ENCODE assay signal across 8 mouse cellular contexts in the genomic region with DNA sequence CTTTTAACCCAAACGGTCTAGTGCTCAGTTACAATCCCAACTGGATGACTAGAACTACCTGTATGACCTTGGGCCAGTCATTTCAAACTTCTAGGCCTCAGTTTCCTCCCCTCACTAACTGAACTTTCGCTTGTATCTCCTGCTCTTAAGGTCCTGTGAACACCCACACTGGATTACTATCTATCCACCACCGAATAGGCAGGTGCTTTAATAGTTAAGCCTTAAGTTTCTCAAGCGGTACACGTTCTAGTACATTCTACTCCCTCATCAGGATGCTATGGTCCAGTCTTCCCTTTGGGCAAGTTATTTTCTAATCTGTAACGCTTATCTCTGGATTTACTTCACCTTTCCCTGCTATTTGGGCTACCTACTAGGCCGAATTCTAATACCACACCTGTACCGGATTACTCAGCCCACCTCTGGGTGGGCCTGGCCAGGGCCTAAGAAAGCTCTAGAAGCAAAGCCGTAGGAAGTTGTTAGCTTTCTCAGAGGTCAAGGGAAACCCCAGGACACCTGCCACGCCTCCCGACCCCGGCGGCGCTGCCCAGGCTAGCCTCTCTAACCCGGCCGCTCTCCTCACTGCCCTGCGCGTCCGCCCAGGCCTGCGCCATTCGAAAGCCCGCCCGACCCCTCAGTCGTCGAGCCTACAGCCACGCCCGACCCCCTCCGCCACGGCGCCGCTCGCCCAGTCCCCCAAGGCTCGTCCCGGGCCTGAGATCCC. TPM values are rescaled to one million over a fixed set of nuclear protein-coding genes. Genes with fewer than 3 reads are reported as not detected.
DNase-seq lines count a peak whose midpoint lies in the region; ATAC-seq and TF ChIP-seq lines count a peak whose summit lies in the region.

No protein-coding gene starts in this region.

- CTCF ChIA-PET in Patski (lab: Charles Lee): no interaction called here

- no peaks in the 10 kb centered on the region for H3K27me3 ChIP-seq in heart, embryonic 13.5 days (replicated peaks)
- no peaks in the 10 kb centered on the region for H3K27me3 ChIP-seq in Patski
- H3K27me3 ChIP-seq in forebrain, postnatal 0 days (ENCODE audit: insufficient read depth, low read length): no peaks in the 10 kb centered on the region
- H3K27me3 ChIP-seq in liver, embryonic 12.5 days (replicated peaks): no peaks in the 10 kb centered on the region

- H3K4me1 ChIP-seq in heart, embryonic 13.5 days: peaks cover 55% of the 10 kb centered on the region
- peaks cover 20% of the 10 kb centered on the region for H3K4me1 ChIP-seq in forebrain, postnatal 0 days (ENCODE audit: insufficient read depth)
- peaks cover 58% of the 10 kb centered on the region for H3K4me1 ChIP-seq in liver, embryonic 12.5 days

- peak overlapping the region; percentile 99 for H3K9ac ChIP-seq in heart, embryonic 13.5 days
- peak overlapping the region; percentile 99 for H3K9ac ChIP-seq in forebrain, postnatal 0 days
- H3K9ac ChIP-seq in liver, embryonic 12.5 days: peak overlapping the region; percentile 97

- no peaks in the 10 kb centered on the region for H3K9me3 ChIP-seq in heart, embryonic 13.5 days
- H3K9me3 ChIP-seq in forebrain, postnatal 0 days (ENCODE audit: low read length): no peaks in the 10 kb centered on the region
- H3K9me3 ChIP-seq in liver, embryonic 12.5 days (replicated peaks): no peaks in the 10 kb centered on the region

- H3K4me3 ChIP-seq in heart, embryonic 13.5 days: peak overlapping the region; percentile 97
- H3K4me3 ChIP-seq in forebrain, postnatal 0 days (ENCODE audit: low read depth, low read length): peak overlapping the region; percentile 94
- peak overlapping the region; percentile 88 for H3K4me3 ChIP-seq in liver, embryonic 12.5 days

- H3K27ac ChIP-seq in heart, embryonic 13.5 days (replicated peaks): peak overlapping the region; percentile 93
- H3K27ac ChIP-seq in forebrain, postnatal 0 days (ENCODE audit: low read depth, low read length): peak overlapping the region; percentile 95
- H3K27ac ChIP-seq in liver, embryonic 12.5 days: peak overlapping the region; percentile 91

- under 1% methylated on average over 34 of the region's 34 CpGs for WGBS in heart, embryonic 13.5 days
- 2% methylated on average over 34 of the region's 34 CpGs for WGBS in forebrain, postnatal 0 days
- WGBS in liver, embryonic 12.5 days (ENCODE audit: insufficient replicate concordance): 1% methylated on average over 34 of the region's 34 CpGs

- POLR2A ChIA-PET in Patski (lab: Charles Lee): no interaction called here

- TF ChIP-seq CTCF in Patski (IDR thresholded peaks at IDR 0.05): no peak
- no peak for TF ChIP-seq CTCF in forebrain, postnatal 0 days (IDR thresholded peaks at IDR 0.05; ENCODE audit: low read depth)

- in situ Hi-C loops in Patski (cut with MboI; ENCODE audit: low pct_unique_long_range_greater_than_20kb): loop anchor here (5.0 kb wide), 1 partner anchor 42 kb away; no protein-coding TSS in a partner anchor

- peak; percentile 66 for ATAC-seq in heart, embryonic 13.5 days (ENCODE audit: extremely low read depth, insufficient number of reproducible peaks, low FRiP score, low TSS enrichment)
- peak; percentile 10 for ATAC-seq in Patski
- ATAC-seq in forebrain, postnatal 0 days: peak; percentile 44
- peak; percentile 48 for ATAC-seq in liver, embryonic 12.5 days
- ATAC-seq in inflammation-experienced regulatory T-cells, adult 6 months: no peak

- DNase-seq in heart, adult 8-10 months (ENCODE audit: low spot score): no peak
- DNase-seq in Patski (ENCODE audit: low read depth, low spot score): peak; percentile 12
- DNase-seq in forebrain, postnatal 0 days: peak; percentile 33
- DNase-seq in skeletal muscle tissue, adult 2 months (ENCODE audit: low read depth, low spot score): peak; percentile 12
- no peak for DNase-seq in layer of hippocampus, adult 9-11 months

- peak overlapping the region; percentile 77 for H3K4me2 ChIP-seq in heart, embryonic 13.5 days
- H3K4me2 ChIP-seq in forebrain, postnatal 0 days (ENCODE audit: low read depth): peak overlapping the region; percentile 78
- H3K4me2 ChIP-seq in liver, embryonic 12.5 days: peak overlapping the region; percentile 90

- H3K36me3 ChIP-seq in heart, embryonic 13.5 days: 0 out of 2 replicates have a peak, but pooled peaks cover 5% of the 10 kb centered on the region
- H3K36me3 ChIP-seq in forebrain, postnatal 0 days (ENCODE audit: insufficient read depth): 0 out of 2 replicates have a peak, but pooled peaks cover 2% of the 10 kb centered on the region
- peaks cover 19% of the 10 kb centered on the region for H3K36me3 ChIP-seq in liver, embryonic 12.5 days

RNA-seq across cellular contexts. Expression of gene Canx, which starts 0.6 kb away (rescaled TPM):
- polyA plus RNA-seq in heart, embryonic 13.5 days (2015; fragmentation: Nextera tagmentation; extraction: Ambion mirVana): 262 and 285 TPM in 2 replicates
- 100 to 1,000 TPM; 331 to 378 (median 360) TPM for total RNA-seq in heart, adult 8-10 months (2022)
- 801 TPM for polyA plus RNA-seq in Patski (2021)
- 237 and 298 TPM in 2 replicates for total RNA-seq in forebrain, postnatal 0 days (2014; rRNA removed)
- polyA plus RNA-seq in forebrain, postnatal 0 days (2015; fragmentation: Nextera tagmentation; extraction: Ambion mirVana): 182 and 233 TPM in 2 replicates
- 255 and 264 TPM in 2 replicates for polyA plus RNA-seq in liver, embryonic 12.5 days (2016; fragmentation: Nextera tagmentation; extraction: Ambion mirVana)
- 100 to 1,000 TPM; 189 to 258 (median 196) TPM for polyA plus RNA-seq in inflammation-experienced regulatory T-cells, adult 6 months (2017; shearing (Covaris generic))

RNA-seq across cellular contexts. Expression of gene Cby3, which starts 29.4 kb away (rescaled TPM):
- polyA plus RNA-seq in heart, embryonic 13.5 days (2015; fragmentation: Nextera tagmentation; extraction: Ambion mirVana): not detected in 2 replicates
- not detected for total RNA-seq in heart, adult 8-10 months (2022)
- not detected for polyA plus RNA-seq in Patski (2021)
- 0.38 TPM in 1 of 2 replicates, not detected in the other for total RNA-seq in forebrain, postnatal 0 days (2014; rRNA removed)
- 0.64 and 1.2 TPM in 2 replicates for polyA plus RNA-seq in forebrain, postnatal 0 days (2015; fragmentation: Nextera tagmentation; extraction: Ambion mirVana)
- 0.18 TPM in 1 of 2 replicates, not detected in the other for polyA plus RNA-seq in liver, embryonic 12.5 days (2016; fragmentation: Nextera tagmentation; extraction: Ambion mirVana)
- polyA plus RNA-seq in inflammation-experienced regulatory T-cells, adult 6 months (2017; shearing (Covaris generic)): not detected

RNA-seq across cellular contexts. Expression of gene Maml1, which starts 32.8 kb away (rescaled TPM):
- 2.5 and 2.7 TPM in 2 replicates for polyA plus RNA-seq in heart, embryonic 13.5 days (2015; fragmentation: Nextera tagmentation; extraction: Ambion mirVana)
- 10 to 100 TPM in 1 of 4 experiments, 1 to 10 TPM in 3; 9.0 to 11.0 (median 9.4) TPM for total RNA-seq in heart, adult 8-10 months (2022)
- 21.5 TPM for polyA plus RNA-seq in Patski (2021)
- total RNA-seq in forebrain, postnatal 0 days (2014; rRNA removed): 8.2 and 10.8 TPM in 2 replicates
- polyA plus RNA-seq in forebrain, postnatal 0 days (2015; fragmentation: Nextera tagmentation; extraction: Ambion mirVana): 1.5 and 1.6 TPM in 2 replicates
- polyA plus RNA-seq in liver, embryonic 12.5 days (2016; fragmentation: Nextera tagmentation; extraction: Ambion mirVana): 3.2 and 3.3 TPM in 2 replicates
- 1 to 10 TPM; 2.9 to 4.9 (median 4.8) TPM for polyA plus RNA-seq in inflammation-experienced regulatory T-cells, adult 6 months (2017; shearing (Covaris generic))

RNA-seq across cellular contexts. Expression of gene Hnrnph1, which starts 51.9 kb away (rescaled TPM):
- 232 and 238 TPM in 2 replicates for polyA plus RNA-seq in heart, embryonic 13.5 days (2015; fragmentation: Nextera tagmentation; extraction: Ambion mirVana)
- 100 to 1,000 TPM in 2 of 4 experiments, 10 to 100 TPM in 2; 90.8 to 111 (median 97.3) TPM for total RNA-seq in heart, adult 8-10 months (2022)
- 503 TPM for polyA plus RNA-seq in Patski (2021)
- total RNA-seq in forebrain, postnatal 0 days (2014; rRNA removed): 325 and 407 TPM in 2 replicates
- polyA plus RNA-seq in forebrain, postnatal 0 days (2015; fragmentation: Nextera tagmentation; extraction: Ambion mirVana): 297 and 302 TPM in 2 replicates
- 160 TPM in 2 replicates for polyA plus RNA-seq in liver, embryonic 12.5 days (2016; fragmentation: Nextera tagmentation; extraction: Ambion mirVana)
- 100 to 1,000 TPM; 155 to 240 (median 214) TPM for polyA plus RNA-seq in inflammation-experienced regulatory T-cells, adult 6 months (2017; shearing (Covaris generic))

Comparison
In these comparisons a context has a peak if more than half of its experiments do, and no peak if none do; other contexts are left out.
1. DNase-seq: peak in Patski (single experiment), forebrain, postnatal 0 days (single experiment) and skeletal muscle tissue, adult 2 months (single experiment); none in heart, adult 8-10 months (single experiment) and layer of hippocampus, adult 9-11 months (single experiment).
2. Peak in every context shown above with its lines, with median percentiles within 50 percentile points of each other: H3K27ac ChIP-seq, H3K4me2 ChIP-seq, H3K4me3 ChIP-seq and H3K9ac ChIP-seq.